Comparison of ENCODE assay signal across 12 mouse cellular contexts in genomic region chr3:105585734-105586159, GRCm38 (mm10).
DNase-seq lines count a peak whose midpoint lies in the region; ATAC-seq and TF ChIP-seq lines count a peak whose summit lies in the region.
"Had no signal": no experiment of that assay in that cellular context is flagged by ENCODE, and none has a peak within 500 bp of the region (broad histone marks: within the 10 kb centered on the region; RNA-seq: fewer than 3 reads in every experiment).

No protein-coding gene starts in this region.

- no peaks in the 10 kb centered on the region for H3K27me3 ChIP-seq in kidney, postnatal 0 days (ENCODE audit: insufficient read depth, low read length)
- H3K27me3 ChIP-seq in forebrain, embryonic 12.5 days, result no peaks in the 10 kb centered on the region

- ATAC-seq in kidney, postnatal 0 days (replicated peaks; ENCODE audit: low FRiP score, low read depth), result no peak
- peak; percentile 81 for ATAC-seq in forebrain, embryonic 12.5 days (ENCODE audit: low FRiP score)
- ATAC-seq: CD4-positive, CD25-positive, alpha-beta regulatory T cell, adult 4 months; Patski had no signal

- H3K4me2 ChIP-seq in kidney, postnatal 0 days (ENCODE audit: low read length), result no peak overlapping the region
- no peak overlapping the region for H3K4me2 ChIP-seq in forebrain, embryonic 12.5 days

- H3K9ac ChIP-seq in kidney, postnatal 0 days (ENCODE audit: low read depth, low read length), result no peak overlapping the region
- no peak overlapping the region for H3K9ac ChIP-seq in forebrain, embryonic 12.5 days

- peak; percentile 5 for DNase-seq in kidney, postnatal 0 days (ENCODE audit: low spot score)
- DNase-seq in kidney, adult 18-20 months, result no peak
- DNase-seq in ZHBTc4 (ENCODE audit: low read depth, low spot score), result peak; percentile 20
- peak; percentile 20 for DNase-seq in mesoderm, embryonic 11.5 days (ENCODE audit: low read depth, low spot score)
- DNase-seq in urinary bladder, adult 18-20 months (ENCODE audit: low spot score in 2 of 2), result no peak
- DNase-seq in layer of hippocampus, adult 18-20 months (ENCODE audit: low spot score in 2 of 2), result no peak
- no peak for DNase-seq in right cerebral cortex, postnatal 36 days (ENCODE audit: low spot score in 2 of 2)
- DNase-seq: heart, adult 18-20 months had no signal

- 46% methylated on average over 4 of the region's 4 CpGs for WGBS in kidney, postnatal 0 days
- 21% methylated on average over 4 of the region's 4 CpGs for WGBS in forebrain, embryonic 12.5 days

- no peak overlapping the region for H3K27ac ChIP-seq in kidney, postnatal 0 days
- peak overlapping the region; percentile 16; the same call in 1 of the 2 replicates for H3K27ac ChIP-seq in forebrain, embryonic 12.5 days

- no peak for TF ChIP-seq CTCF in kidney, postnatal 0 days (IDR thresholded peaks at IDR 0.05; ENCODE audit: low read depth)

- H3K9me3 ChIP-seq in kidney, postnatal 0 days (replicated peaks; ENCODE audit: low read length), result no peaks in the 10 kb centered on the region
- H3K9me3 ChIP-seq in forebrain, embryonic 12.5 days, result no peaks in the 10 kb centered on the region

- no peak overlapping the region for H3K4me3 ChIP-seq in kidney, postnatal 0 days (replicated peaks; ENCODE audit: low read depth, low read length)
- H3K4me3 ChIP-seq in forebrain, embryonic 12.5 days (replicated peaks), result no peak overlapping the region
- H3K4me3 ChIP-seq: erythroblast, embryonic 14.5 days had no signal

- no peaks in the 10 kb centered on the region for H3K4me1 ChIP-seq in kidney, postnatal 0 days (replicated peaks; ENCODE audit: insufficient read depth, low read length)
- H3K4me1 ChIP-seq in forebrain, embryonic 12.5 days, result peaks cover 35% of the 10 kb centered on the region

- H3K36me3 ChIP-seq in kidney, postnatal 0 days (ENCODE audit: insufficient read depth, low read length), result no peaks in the 10 kb centered on the region
- H3K36me3 ChIP-seq in forebrain, embryonic 12.5 days (replicated peaks), result no peaks in the 10 kb centered on the region

Comparison
In these comparisons a context has a peak if more than half of its experiments do, and no peak if none do; other contexts are left out.
1. DNase-seq: peak in kidney, postnatal 0 days (single experiment), ZHBTc4 (single experiment) and mesoderm, embryonic 11.5 days (single experiment); none in kidney, adult 18-20 months (single experiment), urinary bladder, adult 18-20 months (0 of 2), layer of hippocampus, adult 18-20 months (0 of 2) and right cerebral cortex, postnatal 36 days (0 of 2).